In genomic region chr11:61854211-61854987, GRCm38 (mm10) we compare ENCODE assay signal across 8 mouse cellular contexts. TPM values are rescaled to one million over a fixed set of nuclear protein-coding genes. Genes with fewer than 3 reads are reported as not detected.
DNase-seq lines count a peak whose midpoint lies in the region; ATAC-seq lines count a peak whose summit lies in the region.

No protein-coding gene starts in this region.

- H3K4me3 ChIP-seq in hindbrain, embryonic 16.5 days (ENCODE audit: low read length), result peak overlapping the region; percentile 98

- no peaks in the 10 kb centered on the region for H3K27me3 ChIP-seq in hindbrain, embryonic 16.5 days (replicated peaks; ENCODE audit: control insufficient read depth, insufficient read depth, low read length)

- peak overlapping the region; percentile 92 for H3K27ac ChIP-seq in hindbrain, embryonic 16.5 days (ENCODE audit: low read depth, low read length)

- ATAC-seq in hindbrain, embryonic 16.5 days, result peak; percentile 89

- WGBS in hindbrain, embryonic 16.5 days, result 0% methylated on average over 72 of the region's 87 CpGs

- H3K36me3 ChIP-seq in hindbrain, embryonic 16.5 days (ENCODE audit: control insufficient read depth, insufficient read depth, low read length), result no peaks in the 10 kb centered on the region

- H3K4me2 ChIP-seq in hindbrain, embryonic 16.5 days (ENCODE audit: low read length), result peak overlapping the region; percentile 83

- H3K4me1 ChIP-seq in hindbrain, embryonic 16.5 days (ENCODE audit: control insufficient read depth, insufficient read depth, low read depth, low read length), result peaks cover 18% of the 10 kb centered on the region

- peak; percentile 86 for DNase-seq in ZHBTc4 (ENCODE audit: low read depth, low spot score)
- peak; percentile 39 to 75 for DNase-seq in cerebellum, postnatal 4 days (ENCODE audit: low spot score in 2 of 2)
- peak; percentile 83 for DNase-seq in gastrocnemius, adult 18-20 months (ENCODE audit: low spot score)
- peak; percentile 80 to 89 for DNase-seq in left cerebral cortex, adult 18-20 months (ENCODE audit: low spot score in 2 of 2)
- peak; percentile 86 to 89 for DNase-seq in lung, postnatal 4 days
- DNase-seq in retina, postnatal 1 day, result peak; percentile 88
- peak; percentile 88 for DNase-seq in thymus, postnatal 4 days

- no peaks in the 10 kb centered on the region for H3K9me3 ChIP-seq in hindbrain, embryonic 16.5 days (ENCODE audit: control insufficient read depth, low read length)

- peak overlapping the region; percentile 99 for H3K9ac ChIP-seq in hindbrain, embryonic 16.5 days (ENCODE audit: low read depth, low read length)

RNA-seq across cellular contexts. Expression of gene Ulk2, which starts 0.5 kb away (rescaled TPM):
- 10 to 100 TPM; 75.4 to 75.8 TPM for total RNA-seq in gastrocnemius, adult 18-20 months (2021)
- 31.1 and 39.5 TPM in 2 replicates for polyA plus RNA-seq in hindbrain, embryonic 16.5 days (2015; fragmentation: Nextera tagmentation; extraction: Ambion mirVana)
- total RNA-seq in left cerebral cortex, adult 18-20 months (2021), result 10 to 100 TPM; 74.0 to 75.4 TPM

Comparison
In these comparisons a context has a peak if more than half of its experiments do, and no peak if none do; other contexts are left out.
1. Peak in every context shown above with its lines: DNase-seq, ATAC-seq, H3K4me3 ChIP-seq and H3K27ac ChIP-seq.